Mouse (Mus musculus): ENCODE data around the gene Nck2. TPM values are rescaled to one million over a fixed set of nuclear protein-coding genes. Genes with fewer than 3 reads are reported as not detected.

Gene Nck2
- total RNA-seq, 1 experiment from 2014 or later: 16.6 TPM

- no peak for ATAC-seq (replicated peaks; ENCODE audit: low read depth, poor library complexity, severe bottlenecking)
These were observed 14.2 kb upstream of the Nck2 start for GRCm38 (mm10) chr1:43429924-43430876.

GRCm38 (mm10) chr1:43433853-43434252 lies 10.5 kb upstream of the Nck2 start:
- no peak for ATAC-seq (replicated peaks; ENCODE audit: low read depth, poor library complexity, severe bottlenecking)

GRCm38 (mm10) chr1:43436554-43436953 lies 7.8 kb upstream of the Nck2 start:
- no peak for ATAC-seq (replicated peaks; ENCODE audit: low read depth, poor library complexity, severe bottlenecking)

- ATAC-seq (replicated peaks; ENCODE audit: low read depth, poor library complexity, severe bottlenecking): no peak
These were observed 5.1 kb upstream of the Nck2 start for GRCm38 (mm10) chr1:43439261-43439660.

- ATAC-seq (replicated peaks; ENCODE audit: low read depth, poor library complexity, severe bottlenecking): no peak
These were observed 1.8 kb upstream of the Nck2 start for GRCm38 (mm10) chr1:43442568-43442967.

GRCm38 (mm10) chr1:43445170-43446088 lies 1.1 kb downstream of the Nck2 start:
- ATAC-seq (replicated peaks; ENCODE audit: low read depth, poor library complexity, severe bottlenecking): peak; percentile 63

GRCm38 (mm10) chr1:43446089-43446533 lies 1.7 kb downstream of the Nck2 start:
- ATAC-seq (replicated peaks; ENCODE audit: low read depth, poor library complexity, severe bottlenecking): peak; percentile 13; the same call in 1 of the 2 replicates

- peak; percentile 30 for ATAC-seq (replicated peaks; ENCODE audit: low read depth, poor library complexity, severe bottlenecking)
These were observed 2.6 kb downstream of the Nck2 start for GRCm38 (mm10) chr1:43446731-43447601.

- ATAC-seq (replicated peaks; ENCODE audit: low read depth, poor library complexity, severe bottlenecking): no peak
These were observed 3.4 kb downstream of the Nck2 start for GRCm38 (mm10) chr1:43447602-43448287.

- no peak for ATAC-seq (replicated peaks; ENCODE audit: low read depth, poor library complexity, severe bottlenecking)
These were observed 6.4 kb downstream of the Nck2 start for GRCm38 (mm10) chr1:43450811-43451210.

- no peak for ATAC-seq (replicated peaks; ENCODE audit: low read depth, poor library complexity, severe bottlenecking)
These were observed 9.3 kb downstream of the Nck2 start for GRCm38 (mm10) chr1:43453683-43454082.

GRCm38 (mm10) chr1:43454741-43455140 lies 10.4 kb downstream of the Nck2 start:
- no peak for ATAC-seq (replicated peaks; ENCODE audit: low read depth, poor library complexity, severe bottlenecking)

- ATAC-seq (replicated peaks; ENCODE audit: low read depth, poor library complexity, severe bottlenecking): no peak
These were observed 10.8 kb downstream of the Nck2 start for GRCm38 (mm10) chr1:43455196-43455595.

- ATAC-seq (replicated peaks; ENCODE audit: low read depth, poor library complexity, severe bottlenecking): peak; percentile 88
These were observed 12.8 kb downstream of the Nck2 start for GRCm38 (mm10) chr1:43457012-43457766.

GRCm38 (mm10) chr1:43460468-43460867 lies 16.1 kb downstream of the Nck2 start:
- no peak for ATAC-seq (replicated peaks; ENCODE audit: low read depth, poor library complexity, severe bottlenecking)

GRCm38 (mm10) chr1:43462666-43463065 lies 18.3 kb downstream of the Nck2 start:
- no peak for ATAC-seq (replicated peaks; ENCODE audit: low read depth, poor library complexity, severe bottlenecking)

GRCm38 (mm10) chr1:43463941-43464682 lies 19.7 kb downstream of the Nck2 start:
- ATAC-seq (replicated peaks; ENCODE audit: low read depth, poor library complexity, severe bottlenecking): no peak

- peak; percentile 48 for ATAC-seq (replicated peaks; ENCODE audit: low read depth, poor library complexity, severe bottlenecking)
These were observed 20.6 kb downstream of the Nck2 start for GRCm38 (mm10) chr1:43464976-43465375.

Measured in common myeloid progenitor, adult 5-6 weeks (primary cell).